Mouse (Mus musculus) MEL (cell line): ENCODE results near the gene Romo1. TPM values are rescaled to one million over a fixed set of nuclear protein-coding genes. Genes with fewer than 3 reads are reported as not detected.

Experiments used
- DNase-seq: peaks from one replicate; pipeline ENCODE4 v3.0.0; 2011; ENCODE audit warnings: low read depth, low spot score
- H3K27ac ChIP-seq: 2 replicates; pipeline ENCODE4 v1.5.1; 2012; ENCODE audit warnings: low read depth, mild to moderate bottlenecking, control low read depth, low read length, moderate library complexity; ENCODE audit not compliant: control insufficient read depth
- H3K27me3 ChIP-seq, 2 experiments: fragments of 150-350 bp in 1 of 2; sonication (generic) in 1 of 2; 2 replicates each; pipeline ENCODE4 v1.6.1; 2012; ENCODE audit warnings: low read length in 2 of 2, mild to moderate bottlenecking in 2 of 2, improper control_type of control experiment in 1 of 2, moderate library complexity in 1 of 2; ENCODE audit not compliant: insufficient read depth in 2 of 2, control insufficient read depth in 1 of 2
- H3K36me3 ChIP-seq, 2 experiments: 2 replicates each; pipeline ENCODE4 v1.6.1; 2012 to 2014; ENCODE audit warnings: low read length in 2 of 2, improper control_type of control experiment in 1 of 2, inconsistent platforms in 1 of 2, mild to moderate bottlenecking in 1 of 2; ENCODE audit not compliant: insufficient read depth in 2 of 2, control insufficient read depth in 1 of 2
- H3K4me1 ChIP-seq, 2 experiments: fragments of 150-350 bp in 1 of 2; sonication (generic) in 1 of 2; 2 replicates each; pipeline ENCODE4 v1.6.1; 2012; ENCODE audit warnings: low read length in 2 of 2, improper control_type of control experiment in 1 of 2, mild to moderate bottlenecking in 1 of 2; ENCODE audit not compliant: insufficient read depth in 2 of 2, control insufficient read depth in 1 of 2
- H3K4me3 ChIP-seq, 2 experiments: fragments of 150-350 bp in 1 of 2; sonication (generic) in 1 of 2; 2 replicates each; pipeline ENCODE4 v1.5.1; 2012; ENCODE audit warnings: low read depth in 2 of 2, low read length in 2 of 2, mild to moderate bottlenecking in 2 of 2, moderate library complexity in 2 of 2, control low read depth in 1 of 2, improper control_type of control experiment in 1 of 2; ENCODE audit not compliant: control insufficient read depth in 1 of 2, insufficient read depth in 1 of 2
- H3K79me2 ChIP-seq: 2 replicates; pipeline ENCODE4 v1.6.1; 2012; ENCODE audit warnings: mild to moderate bottlenecking, low read length, moderate library complexity; ENCODE audit not compliant: control insufficient read depth, poor library complexity, insufficient read depth
- H3K9ac ChIP-seq: 2 replicates; pipeline ENCODE4 v1.6.1; 2012; ENCODE audit warnings: low read depth, mild to moderate bottlenecking, control low read depth, low read length, moderate library complexity; ENCODE audit not compliant: control insufficient read depth, poor library complexity, severe bottlenecking
- H3K9me3 ChIP-seq: fragments of 150-350 bp; sonication (generic); replicated peaks from 2 replicates; pipeline ENCODE4 v1.6.1; 2012; ENCODE audit warnings: mild to moderate bottlenecking, low read length, improper control_type of control experiment, moderate library complexity; ENCODE audit not compliant: insufficient read depth
- CHD1 ChIP-seq: IDR thresholded peaks from 2 replicates; pipeline ENCODE4 v1.6.1; 2012; ENCODE audit warnings: low read depth, mild to moderate bottlenecking, inconsistent platforms, low read length, improper control_type of control experiment
- ETS1 ChIP-seq: IDR thresholded peaks from 2 replicates; pipeline ENCODE4 v1.6.1; 2012; ENCODE audit warnings: low read depth, mild to moderate bottlenecking, inconsistent platforms, low read length, improper control_type of control experiment, moderate library complexity
- HCFC1 ChIP-seq: IDR thresholded peaks from 2 replicates; pipeline ENCODE4 v1.6.1; 2012; ENCODE audit warnings: low read depth, mild to moderate bottlenecking, inconsistent platforms, low read length, improper control_type of control experiment, moderate library complexity
- MAZ ChIP-seq: IDR thresholded peaks from 2 replicates; pipeline ENCODE4 v1.6.1; 2012; ENCODE audit warnings: low read depth, mild to moderate bottlenecking, inconsistent platforms, low read length, improper control_type of control experiment
- MXI1 ChIP-seq: IDR thresholded peaks from 2 replicates; pipeline ENCODE4 v1.6.1; 2011; ENCODE audit warnings: mild to moderate bottlenecking, low read depth, low read length, improper control_type of control experiment
- MYC ChIP-seq: IDR thresholded peaks from 2 replicates; pipeline ENCODE4 v1.6.1; 2011; ENCODE audit warnings: low read depth, mild to moderate bottlenecking, low read length, improper control_type of control experiment, moderate library complexity
- NRF1 ChIP-seq: IDR thresholded peaks from 2 replicates; pipeline ENCODE4 v1.6.1; 2014; ENCODE audit warnings: low read depth, mild to moderate bottlenecking, inconsistent platforms, low read length, improper control_type of control experiment, moderate library complexity; ENCODE audit not compliant: poor library complexity, insufficient read depth, severe bottlenecking
- POLR2AphosphoS2 ChIP-seq: IDR thresholded peaks from 2 replicates; pipeline ENCODE4 v1.6.1; 2011; ENCODE audit warnings: low read length, improper control_type of control experiment
- RCOR1 ChIP-seq: IDR thresholded peaks from 2 replicates; pipeline ENCODE4 v1.6.1; 2012; ENCODE audit warnings: low read depth, mild to moderate bottlenecking, inconsistent platforms, low read length, improper control_type of control experiment
- SIN3A ChIP-seq: IDR thresholded peaks from 2 replicates; pipeline ENCODE4 v1.6.1; 2012; ENCODE audit warnings: low read length, improper control_type of control experiment, inconsistent platforms
- SMC3 ChIP-seq: IDR thresholded peaks from 2 replicates; pipeline ENCODE4 v1.6.1; 2011; ENCODE audit warnings: low read depth, low read length, improper control_type of control experiment
- TBP ChIP-seq: IDR thresholded peaks from 2 replicates; pipeline ENCODE4 v1.8.0; 2011; ENCODE audit warnings: low read depth, low read length, improper control_type of control experiment
- TCF12 ChIP-seq: IDR thresholded peaks from 2 replicates; pipeline ENCODE4 v1.6.1; 2014; ENCODE audit warnings: low read depth, mild to moderate bottlenecking, inconsistent platforms, low read length, improper control_type of control experiment, moderate library complexity
- UBTF ChIP-seq: IDR thresholded peaks from 2 replicates; pipeline ENCODE4 v1.6.1; 2012; ENCODE audit warnings: low read depth, mild to moderate bottlenecking, inconsistent platforms, low read length, improper control_type of control experiment, moderate library complexity, borderline replicate concordance; ENCODE audit not compliant: insufficient read depth
- USF2 ChIP-seq, 2 experiments: IDR thresholded peaks; 2 replicates each; pipeline ENCODE4 v1.6.1; 2011 to 2012; ENCODE audit warnings: improper control_type of control experiment in 2 of 2, low read length in 2 of 2, borderline replicate concordance in 1 of 2, inconsistent platforms in 1 of 2, low read depth in 1 of 2, mild to moderate bottlenecking in 1 of 2; ENCODE audit not compliant: insufficient read depth in 1 of 2
- polyA plus RNA-seq, 2 experiments: library from polyadenylated mRNA; stranded (reverse) in 1 of 2; unstranded in 1 of 2; fragments of >175 nt in 1 of 2; fragments of >200 nt in 1 of 2; gene quantifications; 2 replicates each; pipeline versions ENCODE4 v1.2.1 to v1.2.4; 2012; ENCODE audit warnings: low replicate concordance in 2 of 2, low read depth in 1 of 2; ENCODE audit not compliant: insufficient read length in 2 of 2, insufficient read depth in 1 of 2, missing spikeins in 1 of 2
- total RNA-seq: library from RNA; depleted of rRNA; stranded (reverse); fragments of 300-350 nt; gene quantifications from 2 replicates; pipeline ENCODE4 v1.2.3, GENCODE M21; 2012

Gene Romo1
- total and polyA plus RNA-seq, 3 experiments: 392 to 554 TPM; not detected in 1

DNA sequence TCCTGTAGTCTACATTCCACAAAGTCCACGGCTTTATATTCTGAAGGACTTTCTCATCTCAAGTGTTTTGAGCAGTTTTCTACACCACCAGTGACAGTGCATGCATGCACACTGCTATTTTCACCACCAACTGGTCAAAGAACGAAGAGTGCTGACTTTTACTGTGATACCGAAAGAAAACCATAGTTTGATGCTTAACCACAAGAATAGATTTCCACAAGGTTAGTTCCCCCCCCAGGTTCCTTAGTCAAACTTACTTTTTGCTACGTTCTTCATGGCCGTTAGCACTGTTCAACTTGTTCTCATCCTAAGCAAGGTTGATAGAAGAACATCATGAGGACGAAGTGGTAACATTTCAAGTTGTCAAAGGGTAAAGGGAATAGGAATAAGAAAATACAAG, 33.2 kb downstream of the Romo1 start:
- H3K36me3 ChIP-seq: peaks cover 58 to 62% of the 10 kb centered on the region in 2 experiments
- H3K27me3 ChIP-seq: no peaks in the 10 kb centered on the region
- no peak for TF ChIP-seq USF2 (IDR thresholded peaks at IDR 0.05; ENCODE audit: borderline replicate concordance in 1 of 2, insufficient read depth in 1 of 2, low read depth in 1 of 2, low read length in 2 of 2)
- TF ChIP-seq POLR2AphosphoS2: 0 out of 2 replicates have a peak, but pooled peaks have one; percentile 27
- no peak for TF ChIP-seq NRF1
- TF ChIP-seq RCOR1: no peak
- TF ChIP-seq MYC: no peak
- no peak for TF ChIP-seq TBP
- peak; percentile 20; the same call in 1 of the 2 replicates for TF ChIP-seq SIN3A
- H3K27ac ChIP-seq: no peak overlapping the region
- H3K9ac ChIP-seq: peak overlapping the region; percentile 10; the same call in 1 of the 2 replicates
- no peak for DNase-seq
- H3K4me1 ChIP-seq: peaks cover 6 to 16% of the 10 kb centered on the region in 2 experiments
- H3K4me3 ChIP-seq: peak overlapping the region; percentile 3 to 8; a peak in 2 of 4 replicates
- H3K79me2 ChIP-seq: peaks cover 42% of the 10 kb centered on the region
- no peaks in the 10 kb centered on the region for H3K9me3 ChIP-seq

GRCm38 (mm10) chr2:156177651-156178050, 33.8 kb downstream of the Romo1 start:
- peaks cover 57% of the 10 kb centered on the region in 2 experiments for H3K36me3 ChIP-seq
- peaks cover 6 to 16% of the 10 kb centered on the region in 2 experiments for H3K4me1 ChIP-seq
- H3K9me3 ChIP-seq: no peaks in the 10 kb centered on the region
- DNase-seq: peak; percentile 32
- H3K4me3 ChIP-seq: peak overlapping the region; percentile 27 to 89
- no peak overlapping the region for H3K27ac ChIP-seq
- no peaks in the 10 kb centered on the region for H3K27me3 ChIP-seq
- peak overlapping the region; percentile 57 for H3K9ac ChIP-seq
- peaks cover 41% of the 10 kb centered on the region for H3K79me2 ChIP-seq
- peak; percentile 37; the same call in 1 of the 2 replicates for TF ChIP-seq MXI1
- TF ChIP-seq MYC: no peak
- TF ChIP-seq CHD1: peak; percentile 33; the same call in 1 of the 2 replicates
- TF ChIP-seq, all 39 proteins: peak for 2

DNA sequence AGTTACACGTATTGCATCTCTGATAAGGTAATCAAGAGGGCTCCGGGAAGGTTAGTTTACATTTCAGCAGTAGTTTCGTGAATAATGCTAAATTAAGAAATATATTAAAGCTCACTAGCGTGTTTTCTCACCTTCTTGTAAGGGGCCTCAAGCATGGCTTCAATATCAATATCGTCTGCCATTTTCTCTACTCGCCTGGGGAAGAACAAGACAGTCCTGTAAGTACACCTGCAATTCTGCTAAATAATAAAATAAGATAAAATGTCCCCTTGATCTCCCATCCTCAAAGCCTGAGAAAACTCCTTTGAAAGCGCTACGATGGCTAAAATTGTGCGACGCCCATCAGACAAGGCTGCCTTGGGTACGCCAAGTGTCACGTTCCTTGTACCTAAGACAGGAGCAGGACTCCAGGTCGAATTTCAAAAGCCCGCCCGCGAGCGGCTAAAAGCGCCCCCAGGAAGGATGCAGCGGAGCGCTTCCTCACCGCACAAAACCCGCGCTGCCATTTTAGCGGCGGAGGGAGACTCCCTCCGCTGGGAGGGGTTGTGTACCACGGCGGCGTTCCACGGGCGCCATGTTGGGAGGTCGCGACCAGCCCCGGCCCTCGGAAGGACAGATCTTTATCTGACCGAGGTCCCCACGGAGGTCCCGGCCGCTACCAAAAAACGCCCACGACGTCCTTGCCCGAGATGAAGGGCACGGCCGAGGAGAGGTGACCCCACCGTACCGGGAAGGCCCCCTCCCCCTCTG, 35.4 kb downstream of the Romo1 start:
- Histone ChIP-seq H3K9me3 (no peaks in the 10 kb centered on the region), H3K36me3 (peaks cover 43 to 47% of the 10 kb centered on the region in 2 experiments), H3K27me3 (no peaks in the 10 kb centered on the region), H3K4me3 (peak overlapping the region; percentile 89 to 99), H3K27ac (peak overlapping the region; percentile 93), H3K9ac (peak overlapping the region; percentile 99), H3K79me2 (peaks cover 35% of the 10 kb centered on the region), H3K4me1 (peaks cover 6 to 16% of the 10 kb centered on the region in 2 experiments)
- TF ChIP-seq HCFC1 (no peak; the same call in 1 of the 2 replicates), CHD1 (peak; percentile 96; the same call in 1 of the 2 replicates), TCF12 (peak; percentile 33; the same call in 1 of the 2 replicates), UBTF (0 out of 2 replicates have a peak, but pooled peaks have one; percentile 43), SMC3 (no peak), MXI1 (peak; percentile 51; the same call in 1 of the 2 replicates), ETS1 (peak; percentile 13; the same call in 1 of the 2 replicates), MAZ (peak; percentile 22; the same call in 1 of the 2 replicates), TBP (0 out of 2 replicates have a peak, but pooled peaks have one; percentile 30)
- peak; percentile 80 for DNase-seq
